Mouse (Mus musculus): Measurements from ENCODE around the gene Adcy6. TPM values are rescaled to one million over a fixed set of nuclear protein-coding genes. Genes with fewer than 3 reads are reported as not detected.

Adcy6 gene
- polyA plus RNA-seq, 1 experiment from 2014 or later: 9.9 TPM

DNA sequence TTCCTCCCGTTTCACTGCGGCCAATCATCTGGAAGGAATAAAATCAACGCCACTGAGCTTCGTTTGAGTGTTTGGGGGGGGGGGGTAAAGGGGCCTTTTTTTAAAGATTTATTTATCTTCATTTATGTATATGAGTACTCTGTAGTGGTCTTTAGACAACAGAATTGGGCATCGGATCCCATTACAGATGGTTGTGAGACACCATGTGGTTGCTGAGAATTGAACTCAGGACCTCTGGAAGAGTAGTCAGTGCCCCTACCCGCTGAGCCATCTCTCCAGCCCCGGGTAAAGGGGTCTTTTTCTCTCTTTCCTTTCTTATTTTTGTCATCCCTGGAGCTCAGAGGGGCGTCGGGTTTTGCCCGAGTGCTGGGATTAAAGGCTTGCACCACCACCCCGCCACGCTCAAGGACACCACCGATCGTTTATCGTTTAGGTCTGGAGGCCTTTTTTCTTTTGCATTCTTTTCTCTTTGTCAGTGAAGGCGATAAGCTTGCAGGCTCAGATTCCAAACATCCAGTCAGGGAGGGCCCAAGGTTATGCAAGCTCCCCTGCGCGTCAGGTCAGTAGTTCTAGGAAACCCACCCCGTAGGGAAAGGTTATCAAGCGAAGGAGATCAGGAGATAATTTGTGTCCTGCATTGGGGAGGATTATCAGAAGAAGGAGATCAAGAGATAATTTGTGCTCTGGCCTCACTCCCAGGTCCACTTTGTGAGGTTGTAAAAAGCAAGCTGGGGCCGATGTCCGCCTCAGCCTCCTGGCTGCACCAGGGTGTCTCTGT, 41.4 kb downstream of the Adcy6 start:
- Histone ChIP-seq H3K4me2 (ENCODE audit: low read length) (peak overlapping the region; percentile 75), H3K4me1 (ENCODE audit: control insufficient read depth, insufficient read depth, low read length) (peaks cover 28% of the 10 kb centered on the region), H3K9ac (ENCODE audit: low read depth, low read length) (peak overlapping the region; percentile 67), H3K9me3 (replicated peaks; ENCODE audit: control insufficient read depth, low read length, poor library complexity, severe bottlenecking) (no peaks in the 10 kb centered on the region), H3K27ac (ENCODE audit: low read length) (peak overlapping the region; percentile 91), H3K4me3 (ENCODE audit: low read depth, low read length) (peak overlapping the region; percentile 98), H3K27me3 (ENCODE audit: control insufficient read depth, insufficient read depth, low read depth, low read length) (no peaks in the 10 kb centered on the region), H3K36me3 (ENCODE audit: control insufficient read depth, insufficient read depth, low read length) (peaks cover under 1% of the 10 kb centered on the region; the same call in 1 of the 2 replicates)
- ATAC-seq: peak; percentile 50; the same call in 1 of the 2 replicates
- WGBS: 9% methylated on average over 22 of the region's 22 CpGs

DNA sequence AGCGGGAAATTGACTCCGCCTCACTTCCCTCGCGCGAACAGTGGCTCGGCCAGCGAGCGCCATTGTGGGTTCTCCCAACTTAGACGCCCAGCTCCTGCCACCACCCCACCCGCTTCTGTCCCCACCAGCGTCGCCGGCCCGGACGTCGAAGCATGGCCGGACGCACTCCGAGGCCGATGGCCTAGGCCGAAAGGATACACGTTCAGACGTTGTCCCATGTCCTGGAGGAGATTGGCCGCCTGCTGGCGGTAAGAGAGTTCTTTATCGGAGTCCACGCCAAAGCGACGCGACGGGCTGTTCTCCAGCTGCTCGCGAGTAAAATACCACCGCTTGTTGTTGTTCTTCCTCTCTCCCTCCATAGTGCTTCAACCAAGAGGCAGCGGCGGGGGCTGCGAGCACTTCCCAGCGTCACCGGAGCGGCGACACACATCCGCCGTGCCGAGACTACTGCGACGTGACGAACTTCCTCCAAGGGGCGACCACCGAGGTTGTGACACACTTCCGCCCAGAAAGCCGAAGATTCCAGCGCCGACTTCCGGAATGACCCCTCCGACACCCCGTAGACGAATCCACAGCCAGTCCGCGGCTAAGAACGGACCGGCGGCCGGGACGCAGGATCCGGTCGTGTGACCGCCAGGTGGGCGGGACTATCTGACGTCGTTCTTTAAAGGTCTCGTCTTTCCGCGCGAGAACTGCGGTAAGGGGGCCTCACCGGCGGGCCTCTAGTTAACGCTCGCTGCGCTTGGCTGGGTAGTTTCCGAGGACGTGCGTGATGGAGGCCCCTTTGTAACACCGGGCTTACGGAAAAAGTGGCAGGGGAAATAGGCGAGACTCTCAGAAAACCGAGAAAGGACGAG, 42.4 kb downstream of the Adcy6 start:
- Histone ChIP-seq H3K9me3 (replicated peaks; ENCODE audit: control insufficient read depth, low read length, poor library complexity, severe bottlenecking) (no peaks in the 10 kb centered on the region), H3K4me2 (ENCODE audit: low read length) (peak overlapping the region; percentile 75), H3K36me3 (ENCODE audit: control insufficient read depth, insufficient read depth, low read length) (peaks cover 4% of the 10 kb centered on the region; the same call in 1 of the 2 replicates), H3K27me3 (ENCODE audit: control insufficient read depth, insufficient read depth, low read depth, low read length) (no peaks in the 10 kb centered on the region), H3K4me1 (ENCODE audit: control insufficient read depth, insufficient read depth, low read length) (peaks cover 28% of the 10 kb centered on the region), H3K4me3 (ENCODE audit: low read depth, low read length) (peak overlapping the region; percentile 98), H3K27ac (ENCODE audit: low read length) (peak overlapping the region; percentile 94), H3K9ac (ENCODE audit: low read depth, low read length) (peak overlapping the region; percentile 89)
- ATAC-seq: peak; percentile 98
- WGBS: under 1% methylated on average over 86 of the region's 88 CpGs

DNA sequence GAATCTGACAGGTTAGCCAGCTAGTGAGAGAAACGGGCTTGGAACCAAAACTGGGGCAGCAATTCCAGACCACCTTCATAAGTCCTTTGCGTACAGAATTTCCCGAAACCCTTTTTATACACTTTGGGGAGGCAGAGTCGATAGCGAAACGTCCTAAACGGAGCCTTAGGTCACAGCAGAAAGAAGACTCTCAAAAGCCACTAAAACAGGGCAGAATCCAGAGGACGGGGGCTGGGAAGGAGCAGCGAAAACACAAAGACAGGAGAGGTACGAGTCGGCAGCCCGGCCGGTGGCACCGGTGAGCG, 43.0 kb downstream of the Adcy6 start:
- H3K9ac ChIP-seq (ENCODE audit: low read depth, low read length): peak overlapping the region; percentile 89
- H3K27ac ChIP-seq (ENCODE audit: low read length): peak overlapping the region; percentile 94
- peaks cover 28% of the 10 kb centered on the region for H3K4me1 ChIP-seq (ENCODE audit: control insufficient read depth, insufficient read depth, low read length)
- H3K9me3 ChIP-seq (replicated peaks; ENCODE audit: control insufficient read depth, low read length, poor library complexity, severe bottlenecking): no peaks in the 10 kb centered on the region
- peak overlapping the region; percentile 73 for H3K4me2 ChIP-seq (ENCODE audit: low read length)
- no peak for ATAC-seq
- peak overlapping the region; percentile 98 for H3K4me3 ChIP-seq (ENCODE audit: low read depth, low read length)
- H3K36me3 ChIP-seq (ENCODE audit: control insufficient read depth, insufficient read depth, low read length): peaks cover 4% of the 10 kb centered on the region; the same call in 1 of the 2 replicates
- 0% methylated on average over 15 of the region's 15 CpGs for WGBS
- no peaks in the 10 kb centered on the region for H3K27me3 ChIP-seq (ENCODE audit: control insufficient read depth, insufficient read depth, low read depth, low read length)

DNA sequence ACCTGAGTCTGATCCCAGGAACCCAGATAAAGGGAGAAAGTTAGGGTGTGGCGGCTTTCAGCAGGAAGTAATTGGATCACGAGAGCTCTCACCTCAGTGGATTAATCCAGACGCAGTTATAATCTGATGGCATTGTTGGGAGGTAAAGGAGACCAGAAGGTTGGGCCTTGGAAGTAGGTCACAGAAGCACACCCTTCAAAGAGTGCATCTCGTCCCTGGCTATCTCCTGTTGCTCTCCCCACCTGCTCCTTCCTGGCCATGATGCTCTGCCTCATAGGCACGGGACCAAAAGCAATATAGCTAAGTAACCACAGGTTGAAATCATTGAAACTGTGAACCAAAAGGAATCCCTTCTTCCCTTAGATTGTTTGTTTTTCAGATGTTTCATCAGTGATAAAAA, 52.7 kb downstream of the Adcy6 start:
- ATAC-seq: no peak
- peaks cover 18% of the 10 kb centered on the region for H3K36me3 ChIP-seq (ENCODE audit: control insufficient read depth, insufficient read depth, low read length)
- 90% methylated on average over 5 of the region's 5 CpGs for WGBS

DNA sequence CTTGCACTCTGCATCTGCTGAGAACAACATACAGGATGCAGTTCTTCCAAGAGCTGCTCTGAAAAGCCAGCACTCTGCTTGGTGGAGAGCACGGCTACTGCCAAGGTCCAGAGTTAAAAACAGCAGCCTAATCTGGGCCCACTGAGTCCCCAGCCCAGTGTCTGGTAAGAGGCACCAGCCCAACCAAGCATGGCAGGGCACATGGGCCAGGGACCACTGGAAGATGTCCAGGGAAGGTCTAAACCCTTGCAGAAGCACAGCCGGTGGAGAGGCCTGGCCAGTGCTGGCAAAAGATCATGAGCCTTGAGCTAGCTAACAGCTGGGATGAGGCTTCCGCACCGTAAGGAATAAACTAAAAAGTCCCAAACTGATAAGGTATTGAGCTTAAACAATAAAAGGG, 54.0 kb downstream of the Adcy6 start:
- ATAC-seq: no peak
- Histone ChIP-seq H3K4me3 (ENCODE audit: low read depth, low read length) (no peak overlapping the region), H3K27ac (ENCODE audit: low read length) (no peak overlapping the region), H3K4me2 (ENCODE audit: low read length) (no peak overlapping the region), H3K9me3 (replicated peaks; ENCODE audit: control insufficient read depth, low read length, poor library complexity, severe bottlenecking) (no peaks in the 10 kb centered on the region), H3K27me3 (ENCODE audit: control insufficient read depth, insufficient read depth, low read depth, low read length) (no peaks in the 10 kb centered on the region), H3K9ac (ENCODE audit: low read depth, low read length) (no peak overlapping the region), H3K36me3 (ENCODE audit: control insufficient read depth, insufficient read depth, low read length) (peaks cover 23% of the 10 kb centered on the region), H3K4me1 (ENCODE audit: control insufficient read depth, insufficient read depth, low read length) (no peaks in the 10 kb centered on the region)
- 93% methylated on average over 4 of the region's 4 CpGs for WGBS

More for the DNA sequence above, 52.7 kb downstream of the Adcy6 start:
- no peak overlapping the region for H3K4me2 ChIP-seq (ENCODE audit: low read length)
- no peaks in the 10 kb centered on the region for H3K4me1 ChIP-seq (ENCODE audit: control insufficient read depth, insufficient read depth, low read length)
- H3K4me3 ChIP-seq (ENCODE audit: low read depth, low read length): no peak overlapping the region
- H3K9ac ChIP-seq (ENCODE audit: low read depth, low read length): no peak overlapping the region
- no peaks in the 10 kb centered on the region for H3K27me3 ChIP-seq (ENCODE audit: control insufficient read depth, insufficient read depth, low read depth, low read length)
- H3K9me3 ChIP-seq (replicated peaks; ENCODE audit: control insufficient read depth, low read length, poor library complexity, severe bottlenecking): no peaks in the 10 kb centered on the region
- no peak overlapping the region for H3K27ac ChIP-seq (ENCODE audit: low read length)

DNA sequence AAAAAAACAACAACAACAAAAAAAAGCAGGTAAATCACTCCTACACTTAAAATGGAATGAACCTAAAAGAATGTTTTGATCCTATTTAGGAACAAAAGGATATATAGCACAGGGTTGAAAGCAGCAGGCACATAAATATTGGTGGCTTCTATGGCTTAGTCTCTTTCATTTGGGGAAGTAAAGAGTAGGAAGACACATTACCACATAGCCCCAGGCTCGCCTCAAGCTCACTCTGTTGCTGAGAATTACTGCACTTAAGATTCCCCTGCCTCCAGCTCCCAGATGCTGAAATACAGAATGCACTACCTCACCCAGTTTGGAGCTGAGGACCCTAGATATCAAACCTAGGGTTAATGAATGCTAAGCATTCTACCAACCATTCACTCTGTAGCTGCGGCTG, 57.1 kb downstream of the Adcy6 start:
- Histone ChIP-seq H3K9ac (ENCODE audit: low read depth, low read length) (no peak overlapping the region), H3K27me3 (ENCODE audit: control insufficient read depth, insufficient read depth, low read depth, low read length) (no peaks in the 10 kb centered on the region), H3K4me1 (ENCODE audit: control insufficient read depth, insufficient read depth, low read length) (no peaks in the 10 kb centered on the region), H3K4me3 (ENCODE audit: low read depth, low read length) (no peak overlapping the region), H3K4me2 (ENCODE audit: low read length) (no peak overlapping the region), H3K27ac (ENCODE audit: low read length) (no peak overlapping the region), H3K36me3 (ENCODE audit: control insufficient read depth, insufficient read depth, low read length) (peaks cover 25% of the 10 kb centered on the region), H3K9me3 (replicated peaks; ENCODE audit: control insufficient read depth, low read length, poor library complexity, severe bottlenecking) (no peaks in the 10 kb centered on the region)
- WGBS: 88% methylated on average over 2 of the region's 2 CpGs
- ATAC-seq: no peak

DNA sequence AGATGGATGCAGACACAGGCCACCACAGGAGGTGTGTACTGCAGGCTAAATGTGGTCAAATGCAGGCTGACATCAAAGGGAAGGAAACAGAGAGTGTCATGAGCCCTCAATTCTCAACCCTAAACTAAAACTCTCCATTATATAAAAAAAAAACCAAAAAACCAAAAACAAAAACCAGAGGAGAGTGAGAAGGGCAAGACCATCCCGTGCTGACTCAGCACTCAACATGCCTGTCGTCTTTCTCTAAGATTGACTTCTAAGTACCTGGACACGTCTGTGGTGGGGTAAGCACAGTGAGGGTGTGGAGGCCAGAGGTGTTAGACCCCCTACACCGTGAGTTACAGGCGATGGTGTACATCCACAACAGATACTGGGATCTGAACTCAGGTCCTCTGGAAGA, 63.0 kb downstream of the Adcy6 start:
- Histone ChIP-seq H3K9me3 (replicated peaks; ENCODE audit: control insufficient read depth, low read length, poor library complexity, severe bottlenecking) (no peaks in the 10 kb centered on the region), H3K9ac (ENCODE audit: low read depth, low read length) (no peak overlapping the region), H3K36me3 (ENCODE audit: control insufficient read depth, insufficient read depth, low read length) (peaks cover 39% of the 10 kb centered on the region), H3K4me2 (ENCODE audit: low read length) (no peak overlapping the region), H3K27me3 (ENCODE audit: control insufficient read depth, insufficient read depth, low read depth, low read length) (no peaks in the 10 kb centered on the region), H3K4me3 (ENCODE audit: low read depth, low read length) (no peak overlapping the region), H3K4me1 (ENCODE audit: control insufficient read depth, insufficient read depth, low read length) (no peaks in the 10 kb centered on the region), H3K27ac (ENCODE audit: low read length) (no peak overlapping the region)
- ATAC-seq: no peak
- 90% methylated on average over 5 of the region's 5 CpGs for WGBS

DNA sequence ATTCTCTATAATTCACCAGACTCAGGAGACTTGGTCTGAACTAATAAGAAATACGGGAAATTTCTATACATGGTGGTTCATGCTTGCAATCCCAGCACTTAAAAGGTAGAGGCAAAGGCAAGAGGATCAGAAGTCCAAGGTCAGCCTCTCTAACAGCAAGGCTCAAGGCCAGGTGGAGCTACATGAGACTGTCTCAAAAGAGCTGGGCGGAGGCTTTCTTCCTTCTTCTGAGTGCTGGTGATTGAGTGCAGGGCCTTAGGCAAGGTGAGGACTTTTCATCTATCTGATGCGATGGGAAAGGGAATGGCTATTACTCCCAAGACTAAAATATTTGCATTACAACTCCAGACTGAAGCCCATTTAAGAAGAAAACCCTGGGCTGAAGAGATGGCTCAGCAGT, 64.7 kb downstream of the Adcy6 start:
- Histone ChIP-seq H3K27ac (ENCODE audit: low read length) (no peak overlapping the region), H3K36me3 (ENCODE audit: control insufficient read depth, insufficient read depth, low read length) (peaks cover 37% of the 10 kb centered on the region), H3K27me3 (ENCODE audit: control insufficient read depth, insufficient read depth, low read depth, low read length) (no peaks in the 10 kb centered on the region), H3K4me3 (ENCODE audit: low read depth, low read length) (no peak overlapping the region), H3K9ac (ENCODE audit: low read depth, low read length) (no peak overlapping the region), H3K4me2 (ENCODE audit: low read length) (no peak overlapping the region), H3K9me3 (replicated peaks; ENCODE audit: control insufficient read depth, low read length, poor library complexity, severe bottlenecking) (no peaks in the 10 kb centered on the region), H3K4me1 (ENCODE audit: control insufficient read depth, insufficient read depth, low read length) (no peaks in the 10 kb centered on the region)
- no peak for ATAC-seq
- WGBS: 95% methylated on average over 3 of the region's 3 CpGs

DNA sequence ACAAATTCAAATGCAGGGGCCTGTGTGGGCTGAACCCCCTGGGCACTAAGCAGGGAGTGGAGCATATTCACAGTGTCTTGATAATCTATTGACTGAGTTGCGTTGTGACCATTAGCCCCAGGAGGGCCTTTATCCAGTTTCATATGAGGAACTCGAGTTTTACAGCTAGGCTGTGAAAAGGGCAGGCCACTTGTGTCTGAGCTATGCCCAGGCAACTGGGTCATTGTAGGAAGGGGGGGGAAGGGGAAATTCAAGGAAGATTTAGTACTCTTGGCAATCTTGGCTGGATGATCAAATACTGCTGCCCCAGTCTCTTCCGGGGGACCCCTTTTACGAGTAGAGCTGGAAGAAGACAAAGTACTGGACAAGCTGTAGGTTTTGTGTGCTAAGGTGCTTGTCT, 66.5 kb downstream of the Adcy6 start:
- H3K27me3 ChIP-seq (ENCODE audit: control insufficient read depth, insufficient read depth, low read depth, low read length): no peaks in the 10 kb centered on the region
- 80% methylated on average over 4 of the region's 4 CpGs for WGBS
- H3K4me2 ChIP-seq (ENCODE audit: low read length): no peak overlapping the region
- no peak overlapping the region for H3K9ac ChIP-seq (ENCODE audit: low read depth, low read length)
- no peak overlapping the region for H3K27ac ChIP-seq (ENCODE audit: low read length)
- H3K9me3 ChIP-seq (replicated peaks; ENCODE audit: control insufficient read depth, low read length, poor library complexity, severe bottlenecking): no peaks in the 10 kb centered on the region
- peaks cover 34% of the 10 kb centered on the region for H3K36me3 ChIP-seq (ENCODE audit: control insufficient read depth, insufficient read depth, low read length)
- no peak overlapping the region for H3K4me3 ChIP-seq (ENCODE audit: low read depth, low read length)
- H3K4me1 ChIP-seq (ENCODE audit: control insufficient read depth, insufficient read depth, low read length): no peaks in the 10 kb centered on the region
- ATAC-seq: no peak
